Mouse (Mus musculus): ENCODE data around the gene Xrcc1. TPM values are rescaled to one million over a fixed set of nuclear protein-coding genes. Genes with fewer than 3 reads are reported as not detected.

Gene Xrcc1
- polyA plus RNA-seq, 1 experiment from 2014 or later, result 41.1 TPM

- ATAC-seq (ENCODE audit: insufficient read depth), result peak; percentile 63
- WGBS (ENCODE audit: insufficient replicate concordance), result 26% methylated on average over 5 of the region's 5 CpGs
- peak overlapping the region; percentile 31 for H3K4me2 ChIP-seq
- H3K27ac ChIP-seq (replicated peaks), result peak overlapping the region; percentile 48
- 0 out of 2 replicates have a peak overlapping the region, but pooled peaks have one; percentile 22 for H3K9ac ChIP-seq
- H3K36me3 ChIP-seq (replicated peaks), result no peaks in the 10 kb centered on the region
- H3K27me3 ChIP-seq, result peaks cover 15% of the 10 kb centered on the region
- no peak overlapping the region for H3K4me3 ChIP-seq (replicated peaks)
- peaks cover 73% of the 10 kb centered on the region for H3K4me1 ChIP-seq (replicated peaks)
- no peaks in the 10 kb centered on the region for H3K9me3 ChIP-seq (replicated peaks)
These were observed 45.6 kb downstream of the Xrcc1 start for GRCm38 (mm10) chr7:24591735-24592134.

- Histone ChIP-seq H3K9me3 (replicated peaks) (no peaks in the 10 kb centered on the region), H3K36me3 (replicated peaks) (no peaks in the 10 kb centered on the region), H3K9ac (0 out of 2 replicates have a peak overlapping the region, but pooled peaks have one; percentile 22), H3K27me3 (peaks cover 11% of the 10 kb centered on the region; the same call in 1 of the 2 replicates), H3K4me3 (replicated peaks) (no peak overlapping the region), H3K4me2 (peak overlapping the region; percentile 31), H3K27ac (replicated peaks) (peak overlapping the region; percentile 48), H3K4me1 (replicated peaks) (peaks cover 69% of the 10 kb centered on the region)
- no peak for ATAC-seq (ENCODE audit: insufficient read depth)
- WGBS (ENCODE audit: insufficient replicate concordance), result 39% methylated on average over 4 of the region's 4 CpGs
These were observed 46.1 kb downstream of the Xrcc1 start for GRCm38 (mm10) chr7:24592163-24592562.

- Histone ChIP-seq H3K27me3 (peaks cover 4% of the 10 kb centered on the region; the same call in 1 of the 2 replicates), H3K36me3 (replicated peaks) (no peaks in the 10 kb centered on the region), H3K4me2 (peak overlapping the region; percentile 91), H3K4me1 (replicated peaks) (peaks cover 66% of the 10 kb centered on the region), H3K27ac (replicated peaks) (peak overlapping the region; percentile 48; the same call in 1 of the 2 replicates), H3K9ac (no peak overlapping the region), H3K4me3 (replicated peaks) (no peak overlapping the region), H3K9me3 (replicated peaks) (no peaks in the 10 kb centered on the region)
- ATAC-seq (ENCODE audit: insufficient read depth), result no peak
- 83% methylated on average over 6 of the region's 6 CpGs for WGBS (ENCODE audit: insufficient replicate concordance)
These were observed 46.7 kb downstream of the Xrcc1 start for GRCm38 (mm10) chr7:24592781-24593180.

- Histone ChIP-seq H3K36me3 (replicated peaks) (no peaks in the 10 kb centered on the region), H3K4me3 (replicated peaks) (peak overlapping the region; percentile 65), H3K4me1 (replicated peaks) (peaks cover 67% of the 10 kb centered on the region), H3K9me3 (replicated peaks) (no peaks in the 10 kb centered on the region), H3K9ac (peak overlapping the region; percentile 68), H3K27ac (replicated peaks) (0 out of 2 replicates have a peak overlapping the region, but pooled peaks have one; percentile 48), H3K27me3 (no peaks in the 10 kb centered on the region), H3K4me2 (peak overlapping the region; percentile 91)
- ATAC-seq (ENCODE audit: insufficient read depth), result peak; percentile 82
- WGBS (ENCODE audit: insufficient replicate concordance), result 1% methylated on average over 39 of the region's 39 CpGs
These were observed 47.7 kb downstream of the Xrcc1 start for GRCm38 (mm10) chr7:24593621-24594308.

- peaks cover 71% of the 10 kb centered on the region for H3K4me1 ChIP-seq (replicated peaks)
- H3K27ac ChIP-seq (replicated peaks), result no peak overlapping the region
- H3K36me3 ChIP-seq (replicated peaks), result no peaks in the 10 kb centered on the region
- H3K9ac ChIP-seq, result peak overlapping the region; percentile 68
- H3K27me3 ChIP-seq, result no peaks in the 10 kb centered on the region
- peak overlapping the region; percentile 65 for H3K4me3 ChIP-seq (replicated peaks)
- H3K4me2 ChIP-seq, result peak overlapping the region; percentile 91
- WGBS (ENCODE audit: insufficient replicate concordance), result 16% methylated on average over 13 of the region's 13 CpGs
- no peaks in the 10 kb centered on the region for H3K9me3 ChIP-seq (replicated peaks)
- ATAC-seq (ENCODE audit: insufficient read depth), result no peak
These were observed 48.3 kb downstream of the Xrcc1 start for GRCm38 (mm10) chr7:24594309-24594803.

- Histone ChIP-seq H3K9me3 (replicated peaks) (no peaks in the 10 kb centered on the region), H3K9ac (no peak overlapping the region), H3K4me3 (replicated peaks) (peak overlapping the region; percentile 65; the same call in 1 of the 2 replicates), H3K4me1 (replicated peaks) (peaks cover 69% of the 10 kb centered on the region), H3K27me3 (no peaks in the 10 kb centered on the region), H3K4me2 (peak overlapping the region; percentile 91), H3K27ac (replicated peaks) (0 out of 2 replicates have a peak overlapping the region, but pooled peaks have one; percentile 43), H3K36me3 (replicated peaks) (no peaks in the 10 kb centered on the region)
- no peak for ATAC-seq (ENCODE audit: insufficient read depth)
- WGBS (ENCODE audit: insufficient replicate concordance), result 34% methylated on average over 2 of the region's 2 CpGs
These were observed 49.4 kb downstream of the Xrcc1 start for GRCm38 (mm10) chr7:24595464-24595863.

GRCm38 (mm10) chr7:24598121-24598520 is 52.0 kb downstream of the Xrcc1 start:
- no peak overlapping the region for H3K4me3 ChIP-seq (replicated peaks)
- H3K9me3 ChIP-seq (replicated peaks), result no peaks in the 10 kb centered on the region
- H3K9ac ChIP-seq, result no peak overlapping the region
- no peaks in the 10 kb centered on the region for H3K27me3 ChIP-seq
- H3K27ac ChIP-seq (replicated peaks), result no peak overlapping the region
- no peak overlapping the region for H3K4me2 ChIP-seq
- no peaks in the 10 kb centered on the region for H3K36me3 ChIP-seq (replicated peaks)
- ATAC-seq (ENCODE audit: insufficient read depth), result no peak
- H3K4me1 ChIP-seq (replicated peaks), result peaks cover 50% of the 10 kb centered on the region
- 53% methylated on average over 4 of the region's 4 CpGs for WGBS (ENCODE audit: insufficient replicate concordance)

- Histone ChIP-seq H3K9me3 (replicated peaks) (no peaks in the 10 kb centered on the region), H3K27ac (replicated peaks) (no peak overlapping the region), H3K4me3 (replicated peaks) (no peak overlapping the region), H3K4me1 (replicated peaks) (peaks cover 37% of the 10 kb centered on the region), H3K9ac (no peak overlapping the region), H3K27me3 (no peaks in the 10 kb centered on the region), H3K36me3 (replicated peaks) (no peaks in the 10 kb centered on the region), H3K4me2 (no peak overlapping the region)
- 74% methylated on average over 15 of the region's 15 CpGs for WGBS (ENCODE audit: insufficient replicate concordance)
- no peak for ATAC-seq (ENCODE audit: insufficient read depth)
These were observed 53.4 kb downstream of the Xrcc1 start for GRCm38 (mm10) chr7:24599211-24600067.

GRCm38 (mm10) chr7:24600941-24601597 is 55.0 kb downstream of the Xrcc1 start:
- no peak overlapping the region for H3K9ac ChIP-seq
- H3K4me2 ChIP-seq, result peak overlapping the region; percentile 39; the same call in 1 of the 2 replicates
- no peak overlapping the region for H3K4me3 ChIP-seq (replicated peaks)
- peak; percentile 75 for ATAC-seq (ENCODE audit: insufficient read depth)
- H3K27ac ChIP-seq (replicated peaks), result no peak overlapping the region
- H3K4me1 ChIP-seq (replicated peaks), result peaks cover 24% of the 10 kb centered on the region
- WGBS (ENCODE audit: insufficient replicate concordance), result 4% methylated on average over 13 of the region's 13 CpGs
- H3K36me3 ChIP-seq (replicated peaks), result no peaks in the 10 kb centered on the region
- no peaks in the 10 kb centered on the region for H3K27me3 ChIP-seq
- no peaks in the 10 kb centered on the region for H3K9me3 ChIP-seq (replicated peaks)

GRCm38 (mm10) chr7:24605561-24605960 is 59.5 kb downstream of the Xrcc1 start:
- Histone ChIP-seq H3K4me2 (no peak overlapping the region), H3K27me3 (0 out of 2 replicates have a peak, but pooled peaks cover 3% of the 10 kb centered on the region), H3K27ac (replicated peaks) (no peak overlapping the region), H3K4me1 (replicated peaks) (peaks cover 28% of the 10 kb centered on the region), H3K4me3 (replicated peaks) (no peak overlapping the region), H3K36me3 (replicated peaks) (no peaks in the 10 kb centered on the region), H3K9ac (no peak overlapping the region), H3K9me3 (replicated peaks) (no peaks in the 10 kb centered on the region)
- no peak for ATAC-seq (ENCODE audit: insufficient read depth)
- WGBS (ENCODE audit: insufficient replicate concordance), result 70% methylated on average over 7 of the region's 7 CpGs
